Mouse (Mus musculus) kidney, adult 2 months (tissue): ENCODE data around the gene Hid1. TPM values are rescaled to one million over a fixed set of nuclear protein-coding genes. Genes with fewer than 3 reads are reported as not detected.

Source experiments
- DNase-seq: peaks from one replicate; pipeline ENCODE4 v3.0.0; 2021
- H3K27ac ChIP-seq: fragments of 200-500 bp; 2 replicates; pipeline ENCODE4 v1.5.1; 2012; ENCODE audit warnings: low read depth, low read length, control low read depth, inconsistent platforms; ENCODE audit not compliant: insufficient read depth
- H3K27me3 ChIP-seq: fragments of 200-500 bp; replicated peaks from 2 replicates; pipeline ENCODE4 v1.6.1; 2012; ENCODE audit warnings: mild to moderate bottlenecking, moderate library complexity, low read length, inconsistent platforms; ENCODE audit not compliant: control insufficient read depth, insufficient read depth
- H3K36me3 ChIP-seq: fragments of 200-500 bp; 2 replicates; pipeline ENCODE4 v1.6.1; 2012; ENCODE audit warnings: mild to moderate bottlenecking, moderate library complexity, low read length, inconsistent platforms; ENCODE audit not compliant: control insufficient read depth, insufficient read depth
- H3K4me1 ChIP-seq: fragments of 200-500 bp; 2 replicates; pipeline ENCODE4 v1.6.1; 2011; ENCODE audit warnings: low read length; ENCODE audit not compliant: control insufficient read depth, insufficient read depth
- H3K4me3 ChIP-seq: fragments of 200-500 bp; 2 replicates; pipeline ENCODE4 v1.5.1; 2011; ENCODE audit warnings: mild to moderate bottlenecking, low read depth, low read length, control low read depth; ENCODE audit not compliant: insufficient read depth
- CTCF ChIP-seq: fragments of 200-500 bp; conservative IDR thresholded peaks from 2 replicates; pipeline ENCODE4 v1.5.1; 2011; ENCODE audit warnings: low read depth, mild to moderate bottlenecking, control low read depth, low read length, moderate library complexity, mixed read lengths; ENCODE audit not compliant: insufficient read depth, insufficient read length
- POLR2A ChIP-seq: fragments of 200-500 bp; IDR thresholded peaks from one replicate; pipeline ENCODE4 v1.6.1; 2011; ENCODE audit warnings: low read depth, low read length, control low read depth
- WGBS: fragments of 180-500 bp; shearing (Covaris S2); methylation state at CpG from one replicate; pipeline ENCODE4 v1.1.7; 2018; 5-methylcytosine and 5-hydroxymethylcytosine counted together
- polyA plus RNA-seq: library from polyadenylated mRNA; depleted of rRNA; stranded (reverse); fragments of >200 nt; gene quantifications from 2 replicates; pipeline ENCODE4 v1.2.3, GENCODE M21; 2012

Hid1 gene
- polyA plus RNA-seq, 1 experiment = 5.4 TPM

- H3K27ac ChIP-seq = no peak overlapping the region
- no peak for DNase-seq
- H3K36me3 ChIP-seq = no peaks in the 10 kb centered on the region
- no peaks in the 10 kb centered on the region for H3K4me1 ChIP-seq
- H3K27me3 ChIP-seq = no peaks in the 10 kb centered on the region
- no peak overlapping the region for H3K4me3 ChIP-seq
- TF ChIP-seq CTCF = no peak
- TF ChIP-seq POLR2A = no peak
- WGBS = 63% methylated on average over 7 of the region's 7 CpGs
Measured at GRCm38 (mm10) chr11:115366039-115366705, 1.4 kb downstream of the Hid1 start.

DNA sequence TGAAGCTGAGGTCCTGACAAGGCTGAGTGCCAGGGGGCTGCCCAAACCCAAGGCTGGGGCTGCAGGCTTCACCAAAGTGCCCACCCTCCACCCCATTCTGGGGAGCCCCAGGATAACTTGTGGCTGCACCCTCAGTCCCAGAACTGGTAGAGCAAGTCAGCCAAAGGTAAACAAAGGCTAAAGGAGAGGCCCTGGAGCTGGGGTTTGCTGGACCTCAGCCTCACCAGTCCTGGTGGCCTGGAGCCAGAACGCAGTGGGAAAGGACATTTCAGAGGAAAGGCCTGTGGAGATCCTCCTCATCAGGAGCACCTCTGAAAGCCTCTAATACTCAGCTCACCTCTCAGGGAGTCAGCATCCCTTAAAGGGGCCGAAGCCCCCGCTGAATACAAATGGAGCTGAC lies 3.4 kb downstream of the Hid1 start:
- Histone ChIP-seq H3K27ac (no peak overlapping the region), H3K4me1 (no peaks in the 10 kb centered on the region), H3K4me3 (no peak overlapping the region), H3K27me3 (no peaks in the 10 kb centered on the region), H3K36me3 (no peaks in the 10 kb centered on the region)
- no peak for DNase-seq
- WGBS = 88% methylated on average over 3 of the region's 3 CpGs
- TF ChIP-seq CTCF = no peak
- TF ChIP-seq POLR2A = no peak

DNA sequence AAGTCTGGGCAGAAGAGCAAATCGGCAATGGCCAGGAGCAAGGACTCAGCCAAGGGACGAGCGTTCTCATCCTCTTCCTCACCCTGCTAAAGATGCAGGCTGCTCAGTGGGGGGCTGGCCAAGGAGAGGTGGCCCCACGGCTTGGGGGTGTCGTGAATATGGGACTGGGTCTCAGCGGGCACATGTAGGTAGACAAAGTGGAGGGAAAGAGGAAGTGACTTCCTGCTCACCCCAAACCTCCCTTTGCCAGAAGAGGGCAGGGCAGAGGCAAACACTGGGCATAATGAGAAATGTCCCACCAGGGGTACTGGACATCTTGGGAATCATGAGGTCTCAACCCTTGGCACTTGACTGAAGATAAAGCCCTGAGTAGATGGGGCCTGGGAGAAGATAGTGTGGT lies 7.8 kb downstream of the Hid1 start:
- H3K4me1 ChIP-seq = peaks cover 3% of the 10 kb centered on the region; the same call in 1 of the 2 replicates
- H3K36me3 ChIP-seq = no peaks in the 10 kb centered on the region
- 68% methylated on average over 6 of the region's 6 CpGs for WGBS
- no peaks in the 10 kb centered on the region for H3K27me3 ChIP-seq
- DNase-seq = no peak
- no peak for TF ChIP-seq POLR2A
- 0 out of 2 replicates have a peak, but pooled peaks have one; percentile 10 for TF ChIP-seq CTCF
- no peak overlapping the region for H3K27ac ChIP-seq
- H3K4me3 ChIP-seq = no peak overlapping the region

GRCm38 (mm10) chr11:115359293-115359692 lies 8.3 kb downstream of the Hid1 start:
- Histone ChIP-seq H3K4me1 (peaks cover 3% of the 10 kb centered on the region; the same call in 1 of the 2 replicates), H3K27ac (no peak overlapping the region), H3K27me3 (no peaks in the 10 kb centered on the region), H3K36me3 (no peaks in the 10 kb centered on the region), H3K4me3 (no peak overlapping the region)
- DNase-seq = no peak
- TF ChIP-seq POLR2A (no peak), CTCF (no peak)
- WGBS = 53% methylated on average over 3 of the region's 3 CpGs

DNA sequence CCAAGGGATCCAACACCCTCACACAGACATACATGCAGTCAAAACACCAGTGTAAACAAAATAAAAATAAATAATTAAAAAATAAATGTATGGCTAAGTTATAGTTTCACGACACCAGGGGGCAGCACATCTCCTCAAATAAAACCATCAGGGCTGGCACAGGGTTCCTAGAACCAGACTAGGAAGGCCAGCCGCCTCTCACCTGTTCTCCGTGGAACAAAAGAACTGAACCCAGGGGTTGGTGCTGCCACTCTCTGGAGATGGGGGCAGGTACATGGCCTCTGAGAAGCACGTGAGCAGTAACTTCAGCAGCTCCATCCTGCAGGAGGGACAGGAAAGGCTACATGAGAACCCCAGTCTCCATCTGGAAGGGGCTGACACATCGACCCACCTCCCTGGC lies 9.1 kb downstream of the Hid1 start:
- Histone ChIP-seq H3K4me1 (peaks cover 3% of the 10 kb centered on the region; the same call in 1 of the 2 replicates), H3K4me3 (no peak overlapping the region), H3K27me3 (no peaks in the 10 kb centered on the region), H3K36me3 (no peaks in the 10 kb centered on the region), H3K27ac (no peak overlapping the region)
- no peak for TF ChIP-seq POLR2A
- TF ChIP-seq CTCF = peak; percentile 47
- WGBS = 12% methylated on average over 5 of the region's 5 CpGs
- peak; percentile 84 for DNase-seq

DNA sequence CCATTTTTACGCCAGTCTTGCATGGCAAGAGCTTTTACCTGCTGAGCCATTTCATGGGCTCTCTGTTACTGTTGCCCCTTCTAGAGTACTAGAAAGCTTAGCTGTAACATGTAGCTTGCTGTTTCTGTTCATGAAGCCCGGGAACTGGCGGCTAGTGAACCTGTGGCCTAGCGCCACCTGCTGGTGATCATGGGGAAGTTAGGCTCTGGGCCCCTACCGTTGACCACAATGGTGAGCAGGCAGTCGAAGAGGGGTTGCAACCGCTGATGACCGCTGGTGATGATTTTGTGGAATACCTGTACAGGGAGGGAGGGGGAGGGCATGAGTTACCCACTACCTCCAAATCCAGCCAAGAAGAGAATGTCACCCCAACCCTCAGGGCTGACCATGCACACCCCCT lies 13.4 kb downstream of the Hid1 start:
- Histone ChIP-seq H3K27ac (no peak overlapping the region), H3K4me3 (no peak overlapping the region), H3K27me3 (no peaks in the 10 kb centered on the region), H3K36me3 (no peaks in the 10 kb centered on the region), H3K4me1 (peaks cover 3% of the 10 kb centered on the region; the same call in 1 of the 2 replicates)
- 10% methylated on average over 8 of the region's 8 CpGs for WGBS
- peak; percentile 69 for DNase-seq
- peak; percentile 95 for TF ChIP-seq CTCF
- TF ChIP-seq POLR2A = no peak

DNA sequence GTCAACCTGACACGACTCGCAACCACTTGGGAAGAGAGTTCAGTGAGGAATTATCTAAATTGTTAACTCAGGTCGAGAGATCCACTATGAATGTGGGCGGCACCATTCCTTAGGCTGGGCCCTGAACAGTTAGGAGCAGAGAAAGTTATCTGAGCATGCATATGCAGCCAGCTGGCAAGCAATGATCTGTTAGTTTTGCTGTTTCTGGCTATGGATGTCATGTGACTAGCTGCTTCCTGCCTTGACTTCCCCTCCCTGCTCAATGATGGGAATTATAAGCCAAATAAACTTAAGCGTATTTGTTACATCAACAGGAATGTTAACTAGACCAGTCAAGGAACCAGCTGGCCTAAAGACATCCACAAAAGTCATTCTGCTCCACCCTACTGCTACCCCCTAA lies 14.2 kb downstream of the Hid1 start:
- WGBS = 89% methylated on average over 5 of the region's 5 CpGs
- DNase-seq = no peak
- Histone ChIP-seq H3K27ac (no peak overlapping the region), H3K4me1 (no peaks in the 10 kb centered on the region), H3K27me3 (no peaks in the 10 kb centered on the region), H3K36me3 (no peaks in the 10 kb centered on the region), H3K4me3 (no peak overlapping the region)
- TF ChIP-seq CTCF = no peak
- TF ChIP-seq POLR2A = no peak
